Mouse (Mus musculus) CH12.LX (cell line): ENCODE data around the gene Smim22. TPM values are rescaled to one million over a fixed set of nuclear protein-coding genes. Genes with fewer than 3 reads are reported as not detected.

Experiments used
- DNase-seq: peaks from one replicate; pipeline ENCODE4 v3.0.0-alpha.2; 2013; ENCODE audit errors: extremely low read depth
- H3K27ac ChIP-seq: 2 replicates; pipeline ENCODE4 v1.5.1; 2012; ENCODE audit warnings: low read depth, mild to moderate bottlenecking, control low read depth, moderate library complexity; ENCODE audit not compliant: insufficient read depth
- H3K27me3 ChIP-seq: replicated peaks from 2 replicates; pipeline ENCODE3; 2012; ENCODE audit warnings: inconsistent platforms
- H3K36me3 ChIP-seq, 2 experiments: replicated peaks in 1 of 2; 2 replicates each; pipeline versions ENCODE3 to v1.6.1; 2012; ENCODE audit warnings: inconsistent platforms in 1 of 2, low read length in 1 of 2, mild to moderate bottlenecking in 1 of 2, mixed read lengths in 1 of 2, moderate library complexity in 1 of 2; ENCODE audit not compliant: control insufficient read depth in 1 of 2, insufficient read depth in 1 of 2
- H3K4me1 ChIP-seq, 2 experiments: 2 replicates each; pipeline ENCODE4 v1.6.1; 2012; ENCODE audit warnings: inconsistent platforms in 1 of 2, moderate library complexity in 1 of 2; ENCODE audit not compliant: insufficient read depth in 2 of 2, control insufficient read depth in 1 of 2
- H3K4me2 ChIP-seq: 2 replicates; pipeline ENCODE4 v1.6.1; 2012; ENCODE audit warnings: low read depth, mild to moderate bottlenecking, control low read depth; ENCODE audit not compliant: poor library complexity, insufficient read depth, severe bottlenecking
- H3K4me3 ChIP-seq, 3 experiments: fragments of 150-350 bp in 1 of 3; sonication (generic) in 1 of 3; replicated peaks in 1 of 3; 2 replicates each; pipeline versions ENCODE3 to v1.5.1; 2011 to 2012; ENCODE audit warnings: low read depth in 2 of 3, low read length in 2 of 3, mild to moderate bottlenecking in 2 of 3, moderate library complexity in 2 of 3, control low read depth in 1 of 3, improper control_type of control experiment in 1 of 3, inconsistent platforms in 1 of 3, mixed read lengths in 1 of 3; ENCODE audit not compliant: poor library complexity in 1 of 3
- H3K79me2 ChIP-seq: replicated peaks from 2 replicates; pipeline ENCODE4 v1.6.1; 2012; ENCODE audit warnings: mild to moderate bottlenecking, moderate library complexity; ENCODE audit not compliant: control insufficient read depth, poor library complexity, insufficient read depth, severe bottlenecking; ENCODE audit errors: extremely low read depth
- H3K9ac ChIP-seq: 2 replicates; pipeline ENCODE4 v1.6.1; 2012; ENCODE audit warnings: low read depth, mild to moderate bottlenecking, control low read depth, moderate library complexity; ENCODE audit not compliant: insufficient read depth
- H3K9me3 ChIP-seq: replicated peaks from 2 replicates; pipeline ENCODE3; 2012; ENCODE audit warnings: low read length, inconsistent platforms, mixed read lengths
- BHLHE40 ChIP-seq: IDR thresholded peaks from 2 replicates; pipeline ENCODE4 v1.6.1; 2011; ENCODE audit warnings: mild to moderate bottlenecking, low read depth, low read length, improper control_type of control experiment
- CHD2 ChIP-seq: IDR thresholded peaks from 2 replicates; pipeline ENCODE4 v1.6.1; 2011; ENCODE audit warnings: low read length, improper control_type of control experiment
- CTCF ChIP-seq, 2 experiments: IDR thresholded peaks in 1 of 2; conservative IDR thresholded peaks in 1 of 2; 2 replicates each; pipeline ENCODE4 v1.5.1; 2011 to 2012; ENCODE audit warnings: low read depth in 2 of 2, low read length in 2 of 2, improper control_type of control experiment in 1 of 2, inconsistent platforms in 1 of 2, mild to moderate bottlenecking in 1 of 2, moderate library complexity in 1 of 2
- ETS1 ChIP-seq: conservative IDR thresholded peaks from 2 replicates; pipeline ENCODE4 v1.6.1; 2012; ENCODE audit warnings: low read depth, mild to moderate bottlenecking, inconsistent platforms, low read length, improper control_type of control experiment, moderate library complexity
- GABPA ChIP-seq: IDR thresholded peaks from 2 replicates; pipeline ENCODE4 v1.6.1; 2012; ENCODE audit warnings: low read depth, low read length, improper control_type of control experiment, inconsistent platforms; ENCODE audit not compliant: insufficient replicate concordance
- HCFC1 ChIP-seq: IDR thresholded peaks from 2 replicates; pipeline ENCODE4 v1.6.1; 2012; ENCODE audit warnings: low read depth, mild to moderate bottlenecking, inconsistent platforms, low read length, improper control_type of control experiment
- IRF4 ChIP-seq: IDR thresholded peaks from 2 replicates; pipeline ENCODE4 v1.6.1; 2014; ENCODE audit warnings: low read depth, mild to moderate bottlenecking, inconsistent platforms, low read length, improper control_type of control experiment
- JUN ChIP-seq: IDR thresholded peaks from 2 replicates; pipeline ENCODE4 v1.6.1; 2011; ENCODE audit warnings: low read depth, mild to moderate bottlenecking, low read length, improper control_type of control experiment, moderate library complexity; ENCODE audit not compliant: insufficient read depth
- JUND ChIP-seq: conservative IDR thresholded peaks from 2 replicates; pipeline ENCODE4 v1.6.1; 2011; ENCODE audit warnings: low read depth, low read length, improper control_type of control experiment
- KAT2A ChIP-seq: IDR thresholded peaks from 2 replicates; pipeline ENCODE4 v1.6.1; 2012; ENCODE audit warnings: low read length, improper control_type of control experiment, inconsistent platforms; ENCODE audit not compliant: insufficient replicate concordance
- MAFK ChIP-seq: IDR thresholded peaks from 2 replicates; pipeline ENCODE4 v1.6.1; 2011; ENCODE audit warnings: low read length, improper control_type of control experiment; ENCODE audit not compliant: insufficient replicate concordance
- MAX ChIP-seq: IDR thresholded peaks from 2 replicates; pipeline ENCODE4 v1.6.1; 2011; ENCODE audit warnings: low read length, improper control_type of control experiment
- MYC ChIP-seq: IDR thresholded peaks from 2 replicates; pipeline ENCODE4 v1.6.1; 2011; ENCODE audit warnings: low read depth, mild to moderate bottlenecking, improper control_type of control experiment, low read length
- NRF1 ChIP-seq: IDR thresholded peaks from 2 replicates; pipeline ENCODE4 v1.6.1; 2014; ENCODE audit warnings: low read depth, mild to moderate bottlenecking, inconsistent platforms, low read length, improper control_type of control experiment, moderate library complexity
- RAD21 ChIP-seq: IDR thresholded peaks from 2 replicates; pipeline ENCODE4 v1.6.1; 2011; ENCODE audit warnings: low read depth, mild to moderate bottlenecking, low read length, improper control_type of control experiment, moderate library complexity
- RCOR1 ChIP-seq: conservative IDR thresholded peaks from 2 replicates; pipeline ENCODE4 v1.6.1; 2012; ENCODE audit warnings: low read depth, mild to moderate bottlenecking, inconsistent platforms, low read length, improper control_type of control experiment
- SIN3A ChIP-seq: IDR thresholded peaks from 2 replicates; pipeline ENCODE4 v1.6.1; 2012; ENCODE audit warnings: low read length, improper control_type of control experiment, inconsistent platforms
- SMC3 ChIP-seq: IDR thresholded peaks from 2 replicates; pipeline ENCODE4 v1.6.1; 2011; ENCODE audit warnings: low read depth, low read length, improper control_type of control experiment
- UBTF ChIP-seq: IDR thresholded peaks from 2 replicates; pipeline ENCODE4 v1.6.1; 2012; ENCODE audit warnings: low read depth, mild to moderate bottlenecking, inconsistent platforms, low read length, improper control_type of control experiment, moderate library complexity
- USF1 ChIP-seq: IDR thresholded peaks from 2 replicates; pipeline ENCODE4 v1.6.1; 2014; ENCODE audit warnings: low read depth, mild to moderate bottlenecking, inconsistent platforms, low read length, improper control_type of control experiment
- USF2 ChIP-seq: conservative IDR thresholded peaks from 2 replicates; pipeline ENCODE4 v1.6.1; 2011; ENCODE audit warnings: low read depth, low read length, improper control_type of control experiment
- ZC3H11A ChIP-seq: IDR thresholded peaks from 2 replicates; pipeline ENCODE4 v1.6.1; 2012; ENCODE audit warnings: low read depth, mild to moderate bottlenecking, inconsistent platforms, low read length, improper control_type of control experiment
- ZMIZ1 ChIP-seq: IDR thresholded peaks from 2 replicates; pipeline ENCODE4 v1.6.1; 2012; ENCODE audit warnings: low read depth, mild to moderate bottlenecking, inconsistent platforms, low read length, improper control_type of control experiment
- ZNF384 ChIP-seq: IDR thresholded peaks from 2 replicates; pipeline ENCODE4 v1.6.1; 2012; ENCODE audit warnings: low read depth, low read length, improper control_type of control experiment, inconsistent platforms
- dilution Hi-C: fragments of 300-500 bp; cut with MboI; formaldehyde crosslinking; loops from 2 replicates; pipeline ENCODE4 v1.14.3; 2020; ENCODE audit warnings: low sequenced_read_pairs; ENCODE audit not compliant: extremely low pct_unique_long_range_greater_than_20kb, extremely low pct_ligation_motif_present
- in situ Hi-C: fragments of 300-500 bp; cut with MboI; formaldehyde crosslinking; loops from 3 replicates; pipeline ENCODE4 v1.14.3; 2019; ENCODE audit warnings: low sequenced_read_pairs, low pct_ligation_motif_present, low pct_unique_long_range_greater_than_20kb, mixed read lengths
- polyA plus RNA-seq: library from polyadenylated mRNA; unstranded; fragments of >175 nt; gene quantifications from 2 replicates; pipeline ENCODE4 v1.2.1, GENCODE M21; 2012; ENCODE audit warnings: low read depth; ENCODE audit not compliant: insufficient read length
- total RNA-seq, 2 experiments: library from RNA; depleted of rRNA; stranded (reverse); fragments of 300-350 nt in 1 of 2; fragments of >200 nt in 1 of 2; gene quantifications; 2 replicates each; pipeline ENCODE4 v1.2.3; 2012 to 2014

Smim22 gene
- total and polyA plus RNA-seq, 3 experiments, result not detected

GRCm38 (mm10) chr16:4979755-4980380, 27.2 kb upstream of the Smim22 start:
- in situ Hi-C loops (no loop called here), dilution Hi-C loops (no loop called here)
- peak; percentile 73 for DNase-seq
- Histone ChIP-seq H3K4me2 (no peak overlapping the region), H3K9me3 (no peaks in the 10 kb centered on the region), H3K27ac (no peak overlapping the region), H3K27me3 (no peaks in the 10 kb centered on the region), H3K9ac (no peak overlapping the region), H3K4me1 (peaks cover 0 to 6% of the 10 kb centered on the region in 2 experiments; a peak in 1 of 4 replicates), H3K4me3 (no peak overlapping the region), H3K79me2 (no peaks in the 10 kb centered on the region), H3K36me3 (no peaks in the 10 kb centered on the region)
- no peak for TF ChIP-seq CHD2
- TF ChIP-seq SIN3A, result peak; percentile 30; the same call in 1 of the 2 replicates
- peak; percentile 69 for TF ChIP-seq RAD21
- TF ChIP-seq MAX, result peak; percentile 60
- TF ChIP-seq MYC, result 0 out of 2 replicates have a peak, but pooled peaks have one; percentile 50
- peak; percentile 87 for TF ChIP-seq ZNF384
- TF ChIP-seq SMC3, result peak; percentile 91
- peak; percentile 23; the same call in 1 of the 2 replicates for TF ChIP-seq ZC3H11A
- peak; percentile 60 to 88 for TF ChIP-seq CTCF (conservative IDR thresholded peaks at IDR 0.05 in 1 of 2, IDR thresholded peaks at IDR 0.05 in 1 of 2; ENCODE audit: low read depth in 2 of 2, low read length in 2 of 2)
- no peak for TF ChIP-seq ETS1
- TF ChIP-seq RCOR1, result no peak
- TF ChIP-seq IRF4, result peak; percentile 46; the same call in 1 of the 2 replicates
- TF ChIP-seq KAT2A, result 0 out of 2 replicates have a peak, but pooled peaks have one; percentile 25
- TF ChIP-seq NRF1, result no peak

DNA sequence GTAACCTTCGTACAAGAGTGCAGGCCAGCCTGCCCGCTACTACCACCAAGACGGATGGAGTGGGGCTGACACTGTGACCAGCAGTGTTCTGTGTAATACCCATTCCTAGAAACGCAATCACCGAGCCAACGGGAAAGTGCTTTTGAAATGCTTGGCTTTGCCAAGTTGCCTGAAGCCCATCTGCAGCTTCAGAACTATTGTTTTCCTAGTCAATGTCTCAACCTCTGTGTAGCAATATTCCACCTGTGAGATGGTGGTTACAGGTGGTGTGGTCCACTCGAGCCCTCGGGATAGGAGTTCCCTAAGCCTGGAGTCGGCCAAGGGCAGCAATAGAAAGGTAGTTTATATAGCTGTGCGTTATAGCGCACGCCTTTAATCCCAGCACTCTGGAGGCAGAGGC, 22.4 kb upstream of the Smim22 start:
- TF ChIP-seq JUND (no peak), ETS1 (no peak), HCFC1 (no peak), MAFK (no peak), USF2 (no peak), USF1 (no peak), ZNF384 (no peak), RAD21 (no peak), NRF1 (no peak), MYC (no peak), ZMIZ1 (no peak), CTCF (conservative IDR thresholded peaks at IDR 0.05 in 1 of 2, IDR thresholded peaks at IDR 0.05 in 1 of 2; ENCODE audit: low read depth in 2 of 2, low read length in 2 of 2) (no peak), UBTF (no peak), IRF4 (no peak), MAX (no peak), CHD2 (no peak), BHLHE40 (no peak), JUN (no peak), GABPA (no peak), SIN3A (no peak)
- no peaks in the 10 kb centered on the region for H3K79me2 ChIP-seq
- in situ Hi-C loops, result loop anchor here (5.0 kb wide), 1 partner anchor 158 kb away; no protein-coding TSS in a partner anchor
- no peak overlapping the region for H3K4me3 ChIP-seq
- H3K4me1 ChIP-seq, result peaks cover 0 to 17% of the 10 kb centered on the region in 2 experiments; a peak in 2 of 4 replicates
- peaks cover 3% of the 10 kb centered on the region for H3K9me3 ChIP-seq
- H3K27ac ChIP-seq, result no peak overlapping the region
- no peaks in the 10 kb centered on the region for H3K27me3 ChIP-seq
- DNase-seq, result no peak
- H3K4me2 ChIP-seq, result no peak overlapping the region
- dilution Hi-C loops, result no loop called here
- no peaks in the 10 kb centered on the region for H3K36me3 ChIP-seq
- H3K9ac ChIP-seq, result no peak overlapping the region
